Mouse (Mus musculus): Measurements from ENCODE around the gene Dcp1a.

Dcp1a gene

DNA sequence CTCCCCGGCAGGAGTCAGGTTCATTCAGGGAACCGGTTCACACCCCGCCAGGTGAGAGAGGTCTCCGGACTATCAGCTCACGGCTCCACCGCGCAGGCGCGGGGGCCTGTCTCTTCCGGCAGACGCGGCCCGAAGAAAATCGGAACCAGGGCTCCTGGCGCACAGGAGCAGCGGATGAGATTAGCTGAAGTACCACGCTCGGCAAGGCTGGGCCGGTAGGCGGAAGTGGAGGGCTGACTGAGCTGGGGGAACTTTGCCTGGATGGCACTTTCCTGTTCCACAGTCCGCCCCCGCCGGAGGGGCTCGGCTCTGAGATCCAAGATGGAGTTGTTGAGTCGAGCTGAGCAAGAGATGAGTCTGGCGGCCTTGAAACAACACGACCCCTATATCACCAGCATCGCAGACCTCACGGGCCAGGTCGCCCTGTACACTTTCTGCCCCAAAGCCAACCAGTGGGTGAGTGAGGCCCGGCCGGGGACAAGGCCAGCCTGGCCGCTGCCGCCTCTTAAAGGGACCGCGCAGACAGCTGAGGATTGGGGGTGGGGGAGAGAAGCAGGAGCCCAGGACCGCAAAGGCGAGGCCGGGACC is at the start of gene Dcp1a:
Gene Dcp1a, plus strand, starts transcription at position 175 of the 588 bp plus-strand sequence.
- in situ Hi-C loops (cut with MboI, MseI), result loop anchor here in 1 of 2 experiments (10.0 to 25.0 kb wide), 2 partner anchors 515 to 2008 kb away; partner anchors contain the start of gene Selenok

DNA sequence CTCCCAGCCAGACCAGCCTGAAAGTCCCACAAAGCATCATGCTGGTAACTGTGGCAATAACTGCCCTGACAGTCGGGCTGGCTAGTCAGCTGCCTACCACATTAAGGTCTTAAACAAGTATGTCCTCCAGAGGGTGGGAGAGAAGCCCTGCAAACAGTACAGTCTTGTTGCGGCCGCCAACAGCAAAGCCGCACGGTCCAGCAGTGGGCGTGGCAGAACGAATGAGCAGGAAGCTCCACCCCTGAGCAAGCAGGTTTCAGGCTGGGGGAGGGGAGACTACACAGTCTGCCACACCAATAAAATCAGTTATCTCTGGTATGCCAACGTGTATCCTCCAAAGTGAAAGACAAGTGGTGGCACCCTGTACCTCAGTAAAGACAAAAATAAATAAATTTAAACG is 49.7 kb upstream of the Dcp1a start:
- in situ Hi-C loops (cut with MboI, MseI), result loop anchor here in 1 of 2 experiments (10.0 kb wide), 1 partner anchor 755 kb away; no protein-coding TSS in a partner anchor

DNA sequence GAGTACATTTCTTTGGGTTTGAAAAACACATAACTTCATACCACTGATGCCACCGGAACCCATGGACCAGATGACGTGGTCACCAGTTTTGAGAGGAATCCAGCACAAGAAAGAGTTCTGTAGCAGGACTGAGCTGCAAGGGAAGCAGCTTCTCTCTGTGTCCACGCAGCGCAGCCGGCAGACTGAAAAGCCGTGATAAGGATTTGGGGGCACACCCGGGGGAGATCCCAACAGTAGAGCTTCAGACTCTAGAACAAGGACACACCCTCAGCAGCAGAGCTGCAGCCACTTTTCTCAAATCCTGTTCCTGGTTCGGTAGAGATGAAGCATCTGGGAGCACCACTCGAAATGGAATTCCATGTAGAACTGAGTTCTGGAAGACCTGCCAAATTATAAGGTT is 49.3 kb upstream of the Dcp1a start:
- in situ Hi-C loops (cut with MboI, MseI), result loop anchor here in 1 of 2 experiments (10.0 kb wide), 1 partner anchor 755 kb away; no protein-coding TSS in a partner anchor

DNA sequence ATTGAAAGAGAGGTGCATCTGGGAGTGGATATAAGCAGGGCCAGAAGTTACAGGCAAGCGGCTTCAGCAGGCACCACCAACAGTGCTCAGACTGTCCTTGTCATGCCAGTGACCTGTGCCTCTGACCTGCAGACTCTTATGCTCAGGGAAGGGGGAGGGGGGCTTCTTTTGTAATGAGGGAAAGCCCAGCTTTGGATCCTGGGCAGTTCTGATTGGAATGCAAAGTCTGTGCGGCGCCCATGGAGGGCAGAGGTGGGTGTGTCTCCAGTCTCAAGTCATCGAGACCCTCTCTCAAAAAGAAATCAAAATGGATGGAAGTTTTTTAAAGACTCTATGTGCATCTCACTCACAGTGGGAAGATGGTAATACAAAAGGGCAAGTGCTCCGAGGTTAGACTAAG is 48.9 kb upstream of the Dcp1a start:
- in situ Hi-C loops (cut with MboI, MseI), result loop anchor here in 1 of 2 experiments (10.0 kb wide), 1 partner anchor 756 kb away; no protein-coding TSS in a partner anchor

DNA sequence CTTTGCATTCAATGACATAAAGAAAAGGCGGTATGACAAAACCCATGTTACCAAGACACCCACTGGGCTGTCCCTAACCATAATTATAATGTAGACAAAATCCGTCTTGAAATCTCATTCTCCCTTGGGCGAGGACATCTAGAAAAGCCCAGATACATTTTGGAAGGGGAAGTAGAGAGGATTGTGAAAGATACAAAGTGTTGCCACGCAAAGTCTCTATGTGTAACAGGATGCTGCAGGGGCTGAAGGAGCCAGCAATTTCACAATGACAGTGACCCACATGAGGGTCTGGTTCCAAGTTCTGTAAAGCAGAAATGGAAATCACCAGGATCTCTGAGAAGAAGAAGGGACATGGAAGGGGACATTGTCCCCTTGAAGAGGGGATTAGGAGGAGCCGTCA is 44.0 kb upstream of the Dcp1a start:
- in situ Hi-C loops (cut with MboI, MseI), result loop anchor here in 1 of 2 experiments (10.0 kb wide), 1 partner anchor 761 kb away; no protein-coding TSS in a partner anchor

DNA sequence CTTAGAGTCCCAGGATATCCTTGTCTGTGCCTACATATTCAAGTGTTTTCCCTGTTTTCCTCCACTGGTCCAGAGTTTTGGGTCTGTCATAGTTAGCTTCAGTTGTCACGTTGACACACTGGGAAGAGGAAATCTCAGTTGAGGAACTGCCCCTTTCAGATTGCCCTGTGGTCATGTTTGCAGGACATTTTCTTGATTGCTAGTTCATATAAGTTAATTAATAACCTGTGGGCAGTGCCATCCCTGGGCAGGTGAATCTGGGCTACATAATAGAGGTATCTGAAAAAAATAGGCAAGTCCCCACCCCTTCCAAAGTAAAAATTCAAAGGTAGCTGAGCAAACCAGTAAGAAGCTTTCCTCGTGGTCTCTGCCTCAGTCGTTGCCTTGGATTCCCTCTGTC is 39.4 kb upstream of the Dcp1a start:
- in situ Hi-C loops (cut with MboI, MseI), result loop anchor here in 1 of 2 experiments (10.0 kb wide), 1 partner anchor 765 kb away; no protein-coding TSS in a partner anchor

DNA sequence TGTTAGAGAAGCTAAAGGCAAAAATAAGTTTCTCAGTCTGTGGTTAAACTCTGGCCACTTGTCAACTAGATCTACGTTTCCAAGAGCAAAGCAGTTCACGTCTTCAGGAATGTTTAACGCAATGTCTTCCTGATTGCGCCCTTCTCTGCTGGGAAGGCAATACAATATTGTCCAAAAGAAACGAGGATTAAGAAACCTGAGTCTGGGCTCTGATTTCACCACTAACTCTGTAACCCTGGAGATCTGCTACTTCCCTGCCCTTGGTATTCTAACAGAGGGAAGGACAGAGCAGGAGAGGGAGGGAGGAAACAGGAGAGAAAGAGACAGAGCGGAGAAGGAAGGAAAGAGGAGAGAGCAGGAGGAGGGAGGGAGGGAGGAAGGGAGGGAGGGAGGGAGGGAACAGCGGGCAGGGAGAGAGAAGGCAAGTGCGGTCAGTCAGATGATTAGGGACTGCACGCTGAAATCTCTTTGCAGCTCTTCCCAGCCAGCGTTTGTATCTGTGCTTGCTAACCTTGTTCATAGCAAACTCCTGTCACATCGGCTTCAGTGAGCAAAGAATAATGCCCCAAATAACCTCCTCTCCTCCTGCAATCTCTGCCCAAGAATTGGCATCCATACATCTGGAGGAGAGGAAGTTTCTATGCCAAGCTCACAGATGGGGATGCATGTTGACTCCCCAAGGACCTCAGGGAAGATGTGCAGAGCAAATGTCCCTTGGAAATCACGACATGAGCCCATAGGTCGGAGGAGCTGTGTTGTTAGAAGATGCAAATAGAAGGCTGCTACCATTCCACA is 23.3 kb upstream of the Dcp1a start:
- in situ Hi-C loops (cut with MboI, MseI), result loop anchor here in 1 of 2 experiments (5.0 kb wide), 1 partner anchor 324 kb away; no protein-coding TSS in a partner anchor

DNA sequence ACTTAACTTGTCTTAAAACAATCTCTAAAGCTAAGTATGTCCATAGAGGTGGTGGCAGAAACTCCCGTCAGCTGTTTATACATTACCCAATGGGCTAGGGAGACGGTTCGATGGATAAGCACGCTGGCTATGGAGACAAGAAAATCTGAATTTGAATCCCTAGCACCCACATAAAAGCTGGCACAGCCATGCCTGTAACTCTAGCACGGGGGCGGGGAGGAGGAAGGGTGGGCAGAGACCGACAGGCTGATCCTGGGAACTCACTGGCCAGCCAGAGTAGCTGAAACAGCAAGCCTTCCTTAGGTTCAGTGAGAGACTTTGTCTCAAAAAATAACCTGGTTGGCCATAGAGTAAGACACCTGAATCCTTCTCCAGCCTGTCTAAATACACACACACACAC is 21.9 kb upstream of the Dcp1a start:
- in situ Hi-C loops (cut with MboI, MseI), result loop anchor here in 1 of 2 experiments (5.0 kb wide), 1 partner anchor 325 kb away; no protein-coding TSS in a partner anchor

DNA sequence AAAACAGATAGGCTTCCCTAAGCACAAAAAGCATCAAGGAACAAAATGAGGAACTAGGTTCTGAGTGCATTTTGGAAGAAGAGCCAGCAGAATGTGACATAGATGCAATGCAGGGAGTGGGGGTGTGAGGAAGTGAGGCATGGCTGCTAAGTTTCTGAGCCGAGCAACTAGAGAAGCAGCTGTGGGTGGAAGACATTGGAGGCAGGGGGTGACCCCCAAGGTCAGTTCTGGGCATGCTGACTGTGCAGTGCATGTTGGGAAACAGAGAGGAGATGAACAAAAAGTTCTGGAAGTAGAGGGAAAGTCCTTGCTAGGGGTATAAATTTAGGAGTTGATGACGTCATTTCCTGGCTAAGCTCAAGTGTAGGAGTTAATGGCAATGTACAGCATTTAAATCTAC is 21.4 kb upstream of the Dcp1a start:
- in situ Hi-C loops (cut with MboI, MseI), result loop anchor here in 1 of 2 experiments (5.0 kb wide), 1 partner anchor 326 kb away; no protein-coding TSS in a partner anchor

DNA sequence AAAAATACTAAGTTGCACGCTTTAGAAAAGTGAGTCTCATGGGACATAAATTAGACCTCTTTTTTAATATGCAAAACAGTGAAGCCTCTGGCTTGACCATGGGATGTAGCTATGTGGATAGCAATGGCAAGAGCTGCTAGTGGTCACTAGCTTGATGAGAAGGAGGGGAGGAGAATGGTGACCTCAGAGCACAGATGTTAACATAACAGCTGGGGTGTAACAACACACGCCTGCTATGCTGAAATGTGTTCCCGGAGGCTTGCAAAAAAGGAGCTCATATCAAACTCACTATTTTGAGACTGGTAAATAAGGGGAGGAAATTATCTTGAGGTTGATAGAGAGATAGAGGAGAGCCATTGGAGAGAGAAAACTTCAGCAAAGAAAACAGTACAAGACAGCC is 20.5 kb upstream of the Dcp1a start:
- in situ Hi-C loops (cut with MboI, MseI), result loop anchor here in 1 of 2 experiments (5.0 kb wide), 1 partner anchor 327 kb away; no protein-coding TSS in a partner anchor

DNA sequence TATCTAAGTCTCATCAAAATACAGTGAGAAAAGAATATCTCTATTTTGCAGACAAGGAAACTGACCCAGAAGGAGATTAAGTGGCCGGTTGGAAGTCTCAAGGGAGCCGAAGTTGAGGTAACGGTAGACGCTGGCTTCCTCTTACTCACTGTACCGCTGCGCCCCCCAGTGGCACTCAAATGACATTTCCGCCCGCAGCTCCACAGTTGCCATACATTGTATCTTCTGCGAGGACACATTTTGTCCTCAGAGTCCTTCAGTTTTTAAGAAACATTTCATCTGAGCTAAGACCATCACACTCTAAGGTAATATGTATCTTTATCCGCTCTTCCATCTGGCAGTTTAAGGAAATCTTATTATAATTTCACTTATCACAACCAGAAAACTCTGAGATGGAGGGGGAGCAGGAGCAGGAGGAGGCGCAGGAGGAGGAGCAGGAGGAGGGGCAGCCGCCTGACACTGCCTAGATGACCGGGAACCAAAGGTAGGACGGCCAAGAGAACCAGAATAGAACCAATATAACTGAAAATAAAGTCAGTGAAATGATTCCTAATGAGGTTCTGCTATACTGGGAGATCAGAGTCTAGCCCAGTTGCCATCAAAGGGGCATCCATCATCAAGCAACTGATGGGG is 19.3 kb upstream of the Dcp1a start:
- in situ Hi-C loops (cut with MboI, MseI), result loop anchor here (5.0 kb wide), 2 partner anchors 318 to 328 kb away; no protein-coding TSS in a partner anchor

DNA sequence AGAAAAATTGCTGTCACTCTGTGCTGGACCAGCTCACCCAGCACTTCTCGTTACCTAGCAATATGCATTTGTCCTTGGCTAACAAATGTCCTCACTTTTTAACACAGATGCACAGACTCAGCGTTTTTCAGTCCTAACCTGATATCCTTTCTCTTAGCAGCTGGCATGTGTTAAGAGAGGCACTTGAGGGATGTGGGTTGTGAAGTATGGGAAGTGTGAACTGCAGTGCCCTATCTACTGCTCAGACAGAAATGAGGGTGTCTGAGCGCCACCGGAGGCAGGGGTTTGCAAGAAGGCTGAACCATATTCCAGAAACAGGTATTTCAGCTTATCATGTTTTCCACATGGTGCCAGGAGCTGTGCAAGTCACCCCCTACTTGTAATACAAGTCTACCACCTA is 16.0 kb upstream of the Dcp1a start:
- in situ Hi-C loops (cut with MboI, MseI), result loop anchor here in 1 of 2 experiments (5.0 kb wide), 1 partner anchor 321 kb away; no protein-coding TSS in a partner anchor

DNA sequence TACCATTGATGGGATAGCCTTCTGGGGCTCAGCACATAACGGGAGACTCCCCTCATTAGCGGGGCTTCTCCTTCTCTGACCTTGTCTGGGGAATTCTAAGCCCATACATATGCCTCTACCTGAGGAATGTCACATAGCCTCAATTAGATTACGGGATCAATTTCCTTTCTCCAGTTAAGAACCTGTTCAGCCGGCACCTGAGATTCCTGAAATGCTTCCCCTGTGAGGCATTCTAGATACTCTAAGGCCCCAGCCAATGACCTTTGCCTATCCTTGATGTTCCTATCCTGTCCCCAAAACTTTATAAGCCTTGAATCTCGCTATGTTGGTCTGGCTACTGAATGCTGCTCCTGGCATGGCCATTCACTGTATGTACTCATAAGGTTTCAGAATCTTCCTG is 5.7 kb upstream of the Dcp1a start:
- in situ Hi-C loops (cut with MboI, MseI), result loop anchor here in 1 of 2 experiments (10.0 kb wide), 1 partner anchor 509 kb away; the partner anchor contains the start of gene Selenok

DNA sequence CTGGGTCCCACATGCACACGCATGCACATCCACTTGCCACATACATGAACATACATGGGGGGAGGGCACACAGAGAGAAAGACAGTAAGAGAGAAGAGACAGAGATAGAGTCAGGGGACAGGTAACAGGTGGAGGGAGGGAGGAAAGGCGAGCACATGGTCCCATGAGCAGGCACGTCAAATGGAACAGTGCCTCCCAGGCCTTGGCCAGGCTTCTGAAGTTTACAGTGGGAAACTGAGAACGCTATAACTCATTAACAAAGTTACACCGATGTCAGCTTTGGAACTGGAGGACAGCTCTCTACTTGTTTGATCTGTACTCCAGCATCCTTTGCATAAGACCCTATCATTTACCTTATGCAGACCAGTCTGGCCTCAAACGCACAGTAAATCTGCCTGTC is 4.9 kb upstream of the Dcp1a start:
- in situ Hi-C loops (cut with MboI, MseI), result loop anchor here in 1 of 2 experiments (10.0 kb wide), 1 partner anchor 510 kb away; the partner anchor contains the start of gene Selenok

DNA sequence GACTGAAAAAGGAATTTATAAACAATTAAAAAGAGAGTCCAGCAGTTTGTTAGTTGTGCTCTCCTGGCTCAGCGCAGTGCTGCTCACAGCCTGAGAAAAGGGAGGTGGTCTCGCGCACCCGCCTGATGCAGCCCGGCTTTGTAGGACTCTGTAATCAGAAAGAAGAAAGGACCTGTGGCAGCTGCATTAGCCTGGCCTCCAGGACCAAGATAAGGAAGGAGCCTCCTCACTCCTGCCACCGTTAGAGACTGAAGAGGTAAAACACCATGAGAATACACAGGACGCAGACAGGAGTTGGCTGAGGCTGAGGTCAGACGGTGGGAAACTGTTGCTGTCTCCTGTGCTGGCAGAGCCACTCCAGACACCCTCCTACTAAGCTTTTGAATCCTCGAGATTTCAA is 12.0 kb downstream of the Dcp1a start, which contains the start of gene Cacna1d:
Gene Cacna1d, minus strand, starts transcription at position 114 of the 400 bp plus-strand sequence.
- in situ Hi-C loops (cut with MboI, MseI), result loop anchor here in 1 of 2 experiments (25.0 kb wide), 1 partner anchor 1996 kb away; no protein-coding TSS in a partner anchor

DNA sequence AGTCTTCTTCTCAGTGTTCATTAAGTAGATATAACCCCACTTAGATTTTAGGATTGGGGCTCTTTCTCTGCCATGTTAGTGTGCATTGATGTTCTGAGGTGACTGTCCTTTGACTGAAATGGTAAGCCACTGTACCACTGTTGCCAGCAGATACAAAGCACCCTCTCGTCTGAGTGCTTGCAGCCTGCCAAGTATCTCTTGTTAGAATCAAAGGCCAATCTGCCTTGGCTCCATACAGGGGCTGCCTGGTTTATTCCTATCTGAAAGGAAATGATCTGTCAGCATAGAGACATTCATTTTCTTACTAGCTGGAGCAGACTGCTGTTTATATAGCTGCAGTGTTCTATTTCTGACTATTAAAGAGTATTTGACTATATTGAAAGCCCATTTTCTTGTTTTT is 13.9 kb downstream of the Dcp1a start:
- in situ Hi-C loops (cut with MboI, MseI), result loop anchor here in 1 of 2 experiments (25.0 kb wide), 1 partner anchor 1994 kb away; no protein-coding TSS in a partner anchor

DNA sequence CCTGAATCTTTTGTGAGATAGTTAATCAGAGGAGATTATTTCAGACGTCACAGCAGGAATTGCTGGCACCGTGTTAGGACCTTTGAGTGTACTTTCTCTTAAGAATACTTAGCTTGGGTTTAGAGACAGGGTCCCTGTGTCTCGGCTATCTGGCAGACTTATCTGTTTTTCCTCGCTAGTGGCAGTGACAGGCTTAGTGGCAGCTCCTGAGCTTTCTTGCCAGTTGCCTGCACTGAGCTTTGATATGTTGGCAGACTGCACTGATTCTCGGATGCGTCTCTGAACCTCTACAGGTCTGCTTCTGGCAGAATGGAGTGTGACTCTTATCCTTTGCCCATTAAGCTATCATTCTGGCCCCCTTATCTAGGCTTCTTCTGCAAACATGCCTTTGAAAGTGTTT is 15.7 kb downstream of the Dcp1a start:
- in situ Hi-C loops (cut with MboI, MseI), result loop anchor here in 1 of 2 experiments (25.0 kb wide), 1 partner anchor 1992 kb away; no protein-coding TSS in a partner anchor

DNA sequence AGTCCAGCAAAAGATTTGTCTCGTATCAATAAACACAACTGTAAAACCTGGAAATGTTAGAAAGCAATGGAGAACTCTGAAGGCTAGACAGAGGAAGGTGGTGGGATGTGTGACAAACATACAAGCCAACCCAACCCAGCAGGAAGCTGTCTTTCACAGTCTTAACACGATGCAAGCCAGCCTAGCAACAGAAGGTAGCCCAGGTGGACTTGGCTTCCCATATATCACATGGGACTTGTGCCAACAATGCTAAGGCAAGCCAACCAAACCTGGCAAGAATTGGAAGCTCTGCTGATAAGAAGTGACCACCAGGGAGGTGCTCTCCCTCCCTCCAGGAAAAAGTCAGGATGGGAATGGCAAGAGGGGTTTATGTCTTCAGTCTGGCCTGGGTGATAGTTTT is 18.9 kb downstream of the Dcp1a start:
- in situ Hi-C loops (cut with MboI, MseI), result loop anchor here in 1 of 2 experiments (25.0 kb wide), 1 partner anchor 1989 kb away; no protein-coding TSS in a partner anchor

DNA sequence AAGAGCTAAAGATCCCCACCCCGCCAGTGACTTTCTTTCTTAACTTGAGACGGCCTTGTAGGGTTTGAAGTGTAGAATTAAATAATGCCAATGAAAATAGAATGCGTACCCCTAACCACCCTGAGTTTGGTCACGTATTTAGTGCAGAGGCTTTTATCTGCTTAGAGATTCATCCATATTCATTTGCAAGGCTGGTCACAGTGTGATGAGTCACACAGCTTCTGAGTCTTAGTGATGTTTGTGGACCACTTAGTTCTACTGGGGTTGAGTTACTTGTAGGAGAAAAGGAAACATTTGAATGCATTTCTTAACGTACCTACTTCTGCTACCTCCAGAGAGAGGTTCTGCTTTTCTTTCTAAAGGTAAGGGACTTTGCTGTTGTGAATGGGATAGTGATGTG is 25.7 kb downstream of the Dcp1a start:
- in situ Hi-C loops (cut with MboI, MseI), result no loop called here

DNA sequence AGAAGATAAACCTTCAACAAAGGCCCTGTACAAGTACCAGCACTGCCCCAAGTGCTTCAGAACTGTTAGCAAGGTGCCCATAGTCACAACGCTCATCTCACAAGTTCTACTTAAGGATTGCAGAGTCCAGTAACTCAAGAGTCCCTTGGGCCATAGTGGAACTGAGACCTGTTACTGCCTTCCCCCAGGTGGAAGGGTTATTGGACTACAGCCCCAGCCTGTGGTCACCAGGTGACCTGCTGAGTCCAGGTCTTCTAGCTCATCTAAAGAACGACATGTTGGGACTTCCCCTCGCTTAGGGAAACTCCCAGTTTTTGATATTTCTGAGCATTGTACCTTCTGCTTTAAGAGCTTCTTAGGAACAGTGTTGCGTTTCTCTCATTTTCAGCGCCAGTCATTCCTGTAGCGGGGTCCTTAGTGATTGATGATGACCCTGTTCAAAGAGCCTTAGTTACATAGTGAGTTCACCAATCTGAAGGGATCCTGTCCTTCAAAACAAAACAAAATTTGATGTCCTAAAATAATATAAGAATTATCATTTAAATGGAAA is 31.0 kb downstream of the Dcp1a start:
- in situ Hi-C loops (cut with MboI, MseI), result no loop called here

DNA sequence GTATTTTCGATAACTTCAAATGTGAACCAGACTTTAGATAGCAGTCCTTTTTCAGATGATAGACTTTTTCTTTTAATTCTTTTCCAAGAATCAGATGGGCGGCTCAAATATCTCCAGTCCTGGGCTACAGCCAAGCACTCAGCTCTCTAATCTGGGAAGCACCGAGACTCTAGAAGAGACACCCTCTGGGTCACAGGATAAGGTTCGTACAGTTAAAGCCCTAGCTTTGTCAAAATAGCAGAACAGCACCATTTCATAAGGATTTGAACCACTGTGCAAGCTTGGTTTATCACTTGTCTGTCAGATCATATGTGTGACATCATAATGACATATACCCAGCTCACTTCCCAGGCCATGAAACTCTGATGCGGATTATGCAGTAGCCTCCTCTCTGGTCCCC is 33.6 kb downstream of the Dcp1a start:
- in situ Hi-C loops (cut with MboI, MseI), result no loop called here

Data from T-helper 17 cell (primary cell).